Comparison of ENCODE assay signal across 8 mouse cellular contexts in genomic region chr6:87042337-87043130, GRCm38 (mm10). TPM values are rescaled to one million over a fixed set of nuclear protein-coding genes. Genes with fewer than 3 reads are reported as not detected.
DNase-seq lines count a peak whose midpoint lies in the region; ATAC-seq lines count a peak whose summit lies in the region.

Gene Gfpt1 (plus strand): TSS chr6:87042846.

- H3K27me3 ChIP-seq in hindbrain, embryonic 12.5 days: no peaks in the 10 kb centered on the region

- H3K4me3 ChIP-seq in hindbrain, embryonic 12.5 days: peak within 1 kb of the TSS; percentile 84

- peak within 1 kb of the TSS; percentile 75 for H3K4me2 ChIP-seq in hindbrain, embryonic 12.5 days (replicated peaks)

- H3K9ac ChIP-seq in hindbrain, embryonic 12.5 days: peak within 1 kb of the TSS; percentile 91

- H3K36me3 ChIP-seq in hindbrain, embryonic 12.5 days: no peaks in the 10 kb centered on the region

- WGBS in hindbrain, embryonic 12.5 days: under 1% methylated on average over 67 of the region's 68 CpGs

- H3K4me1 ChIP-seq in hindbrain, embryonic 12.5 days: peaks cover 10% of the 10 kb centered on the region

- peak within 1 kb of the TSS; percentile 98 for H3K27ac ChIP-seq in hindbrain, embryonic 12.5 days

- DNase-seq in Muller cell, postnatal 12 days (ENCODE audit: inconsistent ontology term): peak; percentile 98
- DNase-seq in cerebellum, adult 9-11 months: peak; percentile 96
- DNase-seq in frontal cortex, postnatal 10 days (ENCODE audit: low spot score in 2 of 2): peak; percentile 90 to 95
- peak; percentile 91 to 94 for DNase-seq in layer of hippocampus, postnatal 14 days (ENCODE audit: low spot score in 2 of 2)
- peak; percentile 96 for DNase-seq in lung, postnatal 14 days
- peak; percentile 83 for DNase-seq in retina, adult 2 months (ENCODE audit: low read depth, low spot score)
- DNase-seq in thymus, postnatal 36 days: peak; percentile 95 to 97

- no peaks in the 10 kb centered on the region for H3K9me3 ChIP-seq in hindbrain, embryonic 12.5 days (replicated peaks)

- peak; percentile 97 for ATAC-seq in hindbrain, embryonic 12.5 days (ENCODE audit: low FRiP score)

RNA-seq across cellular contexts. Expression of gene Gfpt1, which starts in this region (rescaled TPM):
- polyA plus RNA-seq in hindbrain, embryonic 12.5 days (2016; fragmentation: Nextera tagmentation; extraction: Ambion mirVana): 25.5 and 25.7 TPM in 2 replicates
- 10 to 100 TPM; 52.6 to 58.3 TPM for total RNA-seq in layer of hippocampus, postnatal 14 days (2021)

Comparison
In these comparisons a context has a peak if more than half of its experiments do, and no peak if none do; other contexts are left out.
1. Peak in every context shown above with its lines: DNase-seq, ATAC-seq, H3K4me3 ChIP-seq and H3K27ac ChIP-seq.